Mouse (Mus musculus) E14TG2a.4 (cell line): ENCODE measurements around the gene Spdef.

Experiments used
- H3K27me3 ChIP-seq: 2 replicates; pipeline ENCODE4 v1.6.1; 2014; ENCODE audit warnings: low read length, control low read depth; ENCODE audit not compliant: insufficient read depth
- H3K36me3 ChIP-seq: 2 replicates; pipeline ENCODE4 v1.6.1; 2014; ENCODE audit warnings: low read length, control low read depth; ENCODE audit not compliant: insufficient read depth
- H3K4me1 ChIP-seq: replicated peaks from 2 replicates; pipeline ENCODE4 v1.6.1; 2014; ENCODE audit warnings: low read depth, low read length, control low read depth
- H3K4me3 ChIP-seq: replicated peaks from 2 replicates; pipeline ENCODE4 v1.5.1; 2014; ENCODE audit warnings: mild to moderate bottlenecking, low read length
- H3K9me3 ChIP-seq: 2 replicates; pipeline ENCODE4 v1.6.1; 2014; ENCODE audit warnings: low read length, control low read depth
- CTCF ChIP-seq: conservative IDR thresholded peaks from 2 replicates; pipeline ENCODE4 v1.5.1; 2014; ENCODE audit warnings: low read length
- NANOG ChIP-seq: IDR thresholded peaks from 2 replicates; pipeline ENCODE4 v1.6.1; 2014; ENCODE audit warnings: borderline replicate concordance, low read length, mixed read lengths
- POU5F1 ChIP-seq: IDR thresholded peaks from 2 replicates; pipeline ENCODE4 v1.6.1; 2014; ENCODE audit warnings: low read length, borderline replicate concordance

Spdef gene

GRCm38 (mm10) chr17:27701856-27702255, 26.9 kb downstream of the Spdef start:
- peaks cover 60% of the 10 kb centered on the region for H3K4me1 ChIP-seq
- H3K4me3 ChIP-seq: peak overlapping the region; percentile 37
- peaks cover 5% of the 10 kb centered on the region; the same call in 1 of the 2 replicates for H3K27me3 ChIP-seq
- H3K36me3 ChIP-seq: 0 out of 2 replicates have a peak, but pooled peaks cover 1% of the 10 kb centered on the region
- TF ChIP-seq NANOG (no peak), POU5F1 (no peak), CTCF (no peak)
- H3K9me3 ChIP-seq: peaks cover 32% of the 10 kb centered on the region

GRCm38 (mm10) chr17:27700812-27701211, 27.9 kb downstream of the Spdef start:
- H3K4me3 ChIP-seq: no peak overlapping the region
- H3K4me1 ChIP-seq: peaks cover 50% of the 10 kb centered on the region
- peaks cover 32% of the 10 kb centered on the region for H3K9me3 ChIP-seq
- no peaks in the 10 kb centered on the region for H3K36me3 ChIP-seq
- peaks cover 5% of the 10 kb centered on the region; the same call in 1 of the 2 replicates for H3K27me3 ChIP-seq
- TF ChIP-seq POU5F1 (no peak), CTCF (no peak), NANOG (no peak)

GRCm38 (mm10) chr17:27699641-27700244, 29.0 kb downstream of the Spdef start:
- TF ChIP-seq CTCF (no peak), POU5F1 (no peak), NANOG (no peak)
- H3K9me3 ChIP-seq: peaks cover 39% of the 10 kb centered on the region
- no peaks in the 10 kb centered on the region for H3K36me3 ChIP-seq
- no peak overlapping the region for H3K4me3 ChIP-seq
- H3K27me3 ChIP-seq: peaks cover 5% of the 10 kb centered on the region; the same call in 1 of the 2 replicates
- H3K4me1 ChIP-seq: peaks cover 39% of the 10 kb centered on the region

GRCm38 (mm10) chr17:27690993-27691693, 37.6 kb downstream of the Spdef start:
- Histone ChIP-seq H3K27me3 (peaks cover 29% of the 10 kb centered on the region), H3K9me3 (peaks cover 27% of the 10 kb centered on the region), H3K4me1 (peaks cover 50% of the 10 kb centered on the region), H3K4me3 (no peak overlapping the region), H3K36me3 (no peaks in the 10 kb centered on the region)
- no peak for TF ChIP-seq NANOG
- no peak for TF ChIP-seq CTCF
- no peak for TF ChIP-seq POU5F1

- 0 out of 2 replicates have a peak overlapping the region, but pooled peaks have one; percentile 37 for H3K4me3 ChIP-seq
- TF ChIP-seq NANOG (no peak), POU5F1 (no peak), CTCF (no peak)
- no peaks in the 10 kb centered on the region for H3K36me3 ChIP-seq
- no peaks in the 10 kb centered on the region for H3K9me3 ChIP-seq
- peaks cover 76% of the 10 kb centered on the region for H3K4me1 ChIP-seq
- H3K27me3 ChIP-seq: peaks cover 54% of the 10 kb centered on the region
Observed at GRCm38 (mm10) chr17:27686395-27686794, 42.4 kb downstream of the Spdef start.

GRCm38 (mm10) chr17:27685550-27685913, 43.2 kb downstream of the Spdef start:
- H3K9me3 ChIP-seq: 0 out of 2 replicates have a peak, but pooled peaks cover 3% of the 10 kb centered on the region
- H3K4me1 ChIP-seq: peaks cover 69% of the 10 kb centered on the region
- TF ChIP-seq NANOG (no peak), CTCF (no peak), POU5F1 (no peak)
- no peaks in the 10 kb centered on the region for H3K36me3 ChIP-seq
- H3K4me3 ChIP-seq: peak overlapping the region; percentile 82
- peaks cover 54% of the 10 kb centered on the region for H3K27me3 ChIP-seq

GRCm38 (mm10) chr17:27684886-27685549, 43.7 kb downstream of the Spdef start:
- no peak for TF ChIP-seq CTCF
- TF ChIP-seq POU5F1: no peak
- TF ChIP-seq NANOG: no peak
- Histone ChIP-seq H3K27me3 (peaks cover 54% of the 10 kb centered on the region), H3K9me3 (0 out of 2 replicates have a peak, but pooled peaks cover 3% of the 10 kb centered on the region), H3K36me3 (no peaks in the 10 kb centered on the region), H3K4me3 (peak overlapping the region; percentile 82), H3K4me1 (peaks cover 65% of the 10 kb centered on the region)
